Mouse (Mus musculus): Measurements from ENCODE around the gene Rps19bp1. TPM values are rescaled to one million over a fixed set of nuclear protein-coding genes. Genes with fewer than 3 reads are reported as not detected.

Rps19bp1 gene
- polyA plus RNA-seq, 1 experiment = 25.8 TPM

GRCm38 (mm10) chr15:80219705-80220657 lies 44.1 kb downstream of the Rps19bp1 start:
- Histone ChIP-seq H3K4me3 (ENCODE audit: insufficient read depth, low read depth, low read length) (no peak overlapping the region), H3K4me1 (ENCODE audit: control insufficient read depth, insufficient read depth, low read length) (no peaks in the 10 kb centered on the region; the same call in 1 of the 2 replicates), H3K27me3 (replicated peaks; ENCODE audit: control insufficient read depth, insufficient read depth, low read length) (no peaks in the 10 kb centered on the region), H3K36me3 (ENCODE audit: control insufficient read depth, insufficient read depth, low read length) (no peaks in the 10 kb centered on the region), H3K27ac (ENCODE audit: insufficient read depth, low read depth, low read length) (no peak overlapping the region)
- WGBS = 57% methylated on average over 4 of the region's 4 CpGs
- TF ChIP-seq POLR2A (IDR thresholded peaks at IDR 0.05; ENCODE audit: low read depth, low read length) (no peak), CTCF (conservative IDR thresholded peaks at IDR 0.05; ENCODE audit: insufficient read depth, insufficient read length, low read depth, low read length) (no peak)
- no peak for DNase-seq

- DNase-seq = no peak
- TF ChIP-seq CTCF (conservative IDR thresholded peaks at IDR 0.05; ENCODE audit: insufficient read depth, insufficient read length, low read depth, low read length) = no peak
- no peak for TF ChIP-seq POLR2A (IDR thresholded peaks at IDR 0.05; ENCODE audit: low read depth, low read length)
- WGBS = 41% methylated on average over 14 of the region's 14 CpGs
- no peaks in the 10 kb centered on the region for H3K4me1 ChIP-seq (ENCODE audit: control insufficient read depth, insufficient read depth, low read length)
- no peak overlapping the region for H3K4me3 ChIP-seq (ENCODE audit: insufficient read depth, low read depth, low read length)
- H3K27ac ChIP-seq (ENCODE audit: insufficient read depth, low read depth, low read length) = no peak overlapping the region
- no peaks in the 10 kb centered on the region for H3K36me3 ChIP-seq (ENCODE audit: control insufficient read depth, insufficient read depth, low read length)
- no peaks in the 10 kb centered on the region for H3K27me3 ChIP-seq (replicated peaks; ENCODE audit: control insufficient read depth, insufficient read depth, low read length)
Measured at GRCm38 (mm10) chr15:80219211-80219610, 44.9 kb downstream of the Rps19bp1 start.

- DNase-seq = no peak
- WGBS = 89% methylated on average over 10 of the region's 10 CpGs
- TF ChIP-seq POLR2A (IDR thresholded peaks at IDR 0.05; ENCODE audit: low read depth, low read length) = no peak
- no peak for TF ChIP-seq CTCF (conservative IDR thresholded peaks at IDR 0.05; ENCODE audit: insufficient read depth, insufficient read length, low read depth, low read length)
- Histone ChIP-seq H3K27me3 (replicated peaks; ENCODE audit: control insufficient read depth, insufficient read depth, low read length) (no peaks in the 10 kb centered on the region), H3K36me3 (ENCODE audit: control insufficient read depth, insufficient read depth, low read length) (no peaks in the 10 kb centered on the region), H3K4me1 (ENCODE audit: control insufficient read depth, insufficient read depth, low read length) (no peaks in the 10 kb centered on the region), H3K27ac (ENCODE audit: insufficient read depth, low read depth, low read length) (no peak overlapping the region), H3K4me3 (ENCODE audit: insufficient read depth, low read depth, low read length) (no peak overlapping the region)
Measured at GRCm38 (mm10) chr15:80217476-80217875, 46.6 kb downstream of the Rps19bp1 start.

DNA sequence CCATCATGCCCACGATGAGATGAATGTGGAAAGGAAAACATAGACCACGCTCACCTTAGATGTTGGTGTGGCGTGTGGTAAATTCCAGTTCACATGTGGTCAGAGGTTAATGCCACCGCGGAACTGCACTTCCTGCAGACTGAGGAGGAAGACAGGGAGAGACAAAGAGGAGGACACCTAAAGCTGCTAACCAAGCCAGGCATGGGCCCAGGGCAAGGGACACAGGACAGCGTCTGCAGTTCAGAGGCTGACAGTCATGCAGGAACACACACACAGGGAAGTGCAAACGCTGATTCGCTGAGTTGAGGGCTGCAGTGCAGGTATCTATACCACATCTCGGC lies 47.7 kb downstream of the Rps19bp1 start:
- WGBS = 54% methylated on average over 9 of the region's 9 CpGs
- H3K4me3 ChIP-seq (ENCODE audit: insufficient read depth, low read depth, low read length) = no peak overlapping the region
- H3K4me1 ChIP-seq (ENCODE audit: control insufficient read depth, insufficient read depth, low read length) = no peaks in the 10 kb centered on the region
- no peaks in the 10 kb centered on the region for H3K27me3 ChIP-seq (replicated peaks; ENCODE audit: control insufficient read depth, insufficient read depth, low read length)
- TF ChIP-seq POLR2A (IDR thresholded peaks at IDR 0.05; ENCODE audit: low read depth, low read length) (no peak), CTCF (conservative IDR thresholded peaks at IDR 0.05; ENCODE audit: insufficient read depth, insufficient read length, low read depth, low read length) (no peak)
- H3K36me3 ChIP-seq (ENCODE audit: control insufficient read depth, insufficient read depth, low read length) = no peaks in the 10 kb centered on the region
- no peak overlapping the region for H3K27ac ChIP-seq (ENCODE audit: insufficient read depth, low read depth, low read length)
- DNase-seq = no peak

DNA sequence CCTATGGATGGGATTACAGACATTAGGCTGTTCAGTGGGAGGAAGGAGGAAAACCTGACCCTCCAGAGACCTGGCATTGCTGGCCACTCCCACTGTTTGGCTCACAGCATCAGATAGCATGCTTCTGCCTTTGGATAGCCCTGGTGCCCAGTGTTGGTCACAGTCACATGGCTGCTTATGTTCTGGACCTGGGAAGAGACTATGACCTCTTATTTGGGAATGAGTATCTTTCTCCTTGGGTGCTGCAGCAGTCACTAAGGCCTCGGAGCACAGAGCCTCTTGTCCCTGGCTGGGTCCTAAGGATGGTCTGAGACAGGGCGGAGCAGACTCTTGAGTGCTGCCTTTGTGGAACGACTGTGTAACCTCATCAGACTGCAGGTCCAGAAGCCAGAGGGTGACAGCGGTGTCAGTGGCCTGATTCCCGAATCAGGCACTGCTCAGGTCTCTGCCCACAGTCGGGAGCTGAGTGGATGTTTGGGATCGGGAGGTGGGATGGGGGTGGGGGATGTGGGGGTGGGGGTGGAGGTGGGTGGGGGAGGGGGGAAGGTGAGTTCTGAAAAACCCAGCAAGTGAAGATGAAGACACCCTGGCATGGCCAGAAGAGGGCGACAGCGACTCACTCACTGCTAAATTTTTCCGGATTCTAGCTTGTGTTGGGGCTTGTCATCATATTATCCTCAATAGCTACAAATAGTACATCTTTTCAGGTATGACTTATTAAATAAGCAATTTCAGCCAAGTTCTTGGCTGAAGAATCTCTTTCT lies 48.2 kb downstream of the Rps19bp1 start:
- Histone ChIP-seq H3K4me1 (ENCODE audit: control insufficient read depth, insufficient read depth, low read length) (no peaks in the 10 kb centered on the region), H3K4me3 (ENCODE audit: insufficient read depth, low read depth, low read length) (no peak overlapping the region), H3K36me3 (ENCODE audit: control insufficient read depth, insufficient read depth, low read length) (no peaks in the 10 kb centered on the region), H3K27ac (ENCODE audit: insufficient read depth, low read depth, low read length) (no peak overlapping the region), H3K27me3 (replicated peaks; ENCODE audit: control insufficient read depth, insufficient read depth, low read length) (no peaks in the 10 kb centered on the region)
- no peak for TF ChIP-seq POLR2A (IDR thresholded peaks at IDR 0.05; ENCODE audit: low read depth, low read length)
- TF ChIP-seq CTCF (conservative IDR thresholded peaks at IDR 0.05; ENCODE audit: insufficient read depth, insufficient read length, low read depth, low read length) = peak; percentile 58
- DNase-seq = peak; percentile 32
- WGBS = 22% methylated on average over 10 of the region's 10 CpGs

GRCm38 (mm10) chr15:80213688-80214087 lies 50.4 kb downstream of the Rps19bp1 start:
- DNase-seq = no peak
- H3K27me3 ChIP-seq (replicated peaks; ENCODE audit: control insufficient read depth, insufficient read depth, low read length) = no peaks in the 10 kb centered on the region
- H3K4me1 ChIP-seq (ENCODE audit: control insufficient read depth, insufficient read depth, low read length) = no peaks in the 10 kb centered on the region
- H3K27ac ChIP-seq (ENCODE audit: insufficient read depth, low read depth, low read length) = no peak overlapping the region
- no peaks in the 10 kb centered on the region for H3K36me3 ChIP-seq (ENCODE audit: control insufficient read depth, insufficient read depth, low read length)
- TF ChIP-seq POLR2A (IDR thresholded peaks at IDR 0.05; ENCODE audit: low read depth, low read length) (no peak), CTCF (conservative IDR thresholded peaks at IDR 0.05; ENCODE audit: insufficient read depth, insufficient read length, low read depth, low read length) (no peak)
- H3K4me3 ChIP-seq (ENCODE audit: insufficient read depth, low read depth, low read length) = no peak overlapping the region

Other genes starting within 250 kb of the Rps19bp1 start
- gene Pdgfb, start 249.3 kb downstream of the Rps19bp1 start, polyA plus RNA-seq (2012; rRNA removed) = 32.2 and 33.4 TPM in 2 replicates
- 94.8 and 106 TPM in 2 replicates for gene Syngr1, start 173.0 kb downstream of the Rps19bp1 start, polyA plus RNA-seq (2012; rRNA removed)
- 511 and 689 TPM in 2 replicates for gene Rpl3, start 172.4 kb downstream of the Rps19bp1 start, polyA plus RNA-seq (2012; rRNA removed)
- gene Tab1, start 131.2 kb downstream of the Rps19bp1 start, polyA plus RNA-seq (2012; rRNA removed) = 26.7 and 28.5 TPM in 2 replicates
- 70.5 and 77.1 TPM in 2 replicates for gene Mgat3, start 90.6 kb downstream of the Rps19bp1 start, polyA plus RNA-seq (2012; rRNA removed)
- gene Mief1, start 30.3 kb downstream of the Rps19bp1 start, polyA plus RNA-seq (2012; rRNA removed) = 16.3 and 16.9 TPM in 2 replicates
- gene AC140267.1, start 28.5 kb downstream of the Rps19bp1 start, polyA plus RNA-seq (2012; rRNA removed) = not detected in 2 replicates
- 92.3 and 126 TPM in 2 replicates for gene Atf4, start 9.1 kb downstream of the Rps19bp1 start, polyA plus RNA-seq (2012; rRNA removed)
- gene Cacna1i, start 22.9 kb upstream of the Rps19bp1 start, polyA plus RNA-seq (2012; rRNA removed) = 0.16 and 0.89 TPM in 2 replicates